Mouse (Mus musculus) kidney, postnatal 0 days (tissue): ENCODE data around the gene Pde3a. TPM values are rescaled to one million over a fixed set of nuclear protein-coding genes. Genes with fewer than 3 reads are reported as not detected.

Experiments
- ATAC-seq: fragments of 200-750 bp; cut with Nextera tagmentation; replicated peaks from 2 replicates; pipeline ENCODE4 v1.8.0; 2017; ENCODE audit warnings: low read depth, moderate number of reproducible peaks, moderate TSS enrichment, moderate library complexity; ENCODE audit not compliant: low FRiP score
- DNase-seq: peaks from one replicate; pipeline ENCODE4 v3.0.0-alpha.2; 2016; ENCODE audit warnings: low spot score
- H3K27ac ChIP-seq: fragments of 300-500 bp; sonication (generic); 2 replicates; pipeline ENCODE4 v1.5.1; 2014; ENCODE audit warnings: mild to moderate bottlenecking
- H3K27me3 ChIP-seq: fragments of 300-500 bp; sonication (generic); 2 replicates; pipeline ENCODE4 v1.6.1; 2014; ENCODE audit warnings: low read length, mixed read lengths; ENCODE audit not compliant: insufficient read depth
- H3K36me3 ChIP-seq: fragments of 300-500 bp; sonication (generic); 2 replicates; pipeline ENCODE4 v1.6.1; 2014; ENCODE audit warnings: low read length, mixed read lengths; ENCODE audit not compliant: insufficient read depth
- H3K4me1 ChIP-seq: fragments of 300-500 bp; sonication (generic); replicated peaks from 2 replicates; pipeline ENCODE4 v1.6.1; 2014; ENCODE audit warnings: antibody characterized with exemption, low read length, mixed read lengths; ENCODE audit not compliant: insufficient read depth
- H3K4me2 ChIP-seq: fragments of 300-500 bp; sonication (generic); 2 replicates; pipeline ENCODE4 v1.6.1; 2014; ENCODE audit warnings: mild to moderate bottlenecking, low read length, moderate library complexity, mixed read lengths
- H3K4me3 ChIP-seq: fragments of 300-500 bp; sonication (generic); replicated peaks from 2 replicates; pipeline ENCODE4 v1.5.1; 2014; ENCODE audit warnings: low read depth, low read length
- H3K9ac ChIP-seq: fragments of 300-500 bp; sonication (generic); 2 replicates; pipeline ENCODE4 v1.6.1; 2014; ENCODE audit warnings: low read depth, low read length
- H3K9me3 ChIP-seq: fragments of 300-500 bp; sonication (generic); replicated peaks from 2 replicates; pipeline ENCODE4 v1.6.1; 2016; ENCODE audit warnings: low read length, inconsistent platforms, mixed read lengths
- CTCF ChIP-seq: IDR thresholded peaks from 2 replicates; pipeline ENCODE4 v1.5.1; 2016; ENCODE audit warnings: antibody characterized with exemption, low read depth, mild to moderate bottlenecking, moderate library complexity
- WGBS: fragments of 180-500 bp; shearing (Covaris S2); extraction: QIAGEN DNeasy Blood & Tissue Kit; methylation state at CpG from one replicate; pipeline ENCODE4 v1.1.7; 2014; 5-methylcytosine and 5-hydroxymethylcytosine counted together
- polyA plus RNA-seq: library from polyadenylated mRNA; unstranded; fragments of >200 nt; fragmentation: Nextera tagmentation; extraction: Ambion mirVana; gene quantifications from 2 replicates; pipeline ENCODE4 v1.2.1, GENCODE M21; 2015

Pde3a gene
- polyA plus RNA-seq, 1 experiment from 2014 or later = 9.9 TPM

DNA sequence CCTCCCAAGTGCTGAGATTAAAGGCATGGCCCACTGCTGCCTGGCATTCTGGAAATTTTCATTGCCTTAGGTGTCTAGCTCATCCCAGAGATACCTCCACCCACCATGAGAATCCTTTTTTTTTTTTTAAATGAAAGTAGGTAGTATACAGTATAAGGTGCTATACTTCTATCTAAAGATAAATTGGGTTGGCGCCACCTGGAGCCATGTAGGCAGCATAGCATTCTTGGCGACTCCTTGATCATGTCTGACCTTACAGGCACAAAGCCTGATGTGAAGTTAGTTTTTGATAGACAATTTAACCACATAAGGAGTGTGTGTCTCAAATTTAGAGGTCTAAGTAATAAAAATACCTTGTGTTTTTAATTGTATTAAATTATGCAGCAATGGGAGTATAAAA lies 123.6 kb downstream of the Pde3a start:
- WGBS = 66% methylated on average over 2 of the region's 2 CpGs
- Histone ChIP-seq H3K9me3 (no peaks in the 10 kb centered on the region), H3K4me2 (no peak overlapping the region), H3K4me3 (no peak overlapping the region), H3K9ac (no peak overlapping the region), H3K36me3 (no peaks in the 10 kb centered on the region), H3K4me1 (no peaks in the 10 kb centered on the region), H3K27me3 (no peaks in the 10 kb centered on the region), H3K27ac (no peak overlapping the region)
- no peak for DNase-seq
- no peak for ATAC-seq
- TF ChIP-seq CTCF = peak; percentile 48; the same call in 1 of the 2 replicates

DNA sequence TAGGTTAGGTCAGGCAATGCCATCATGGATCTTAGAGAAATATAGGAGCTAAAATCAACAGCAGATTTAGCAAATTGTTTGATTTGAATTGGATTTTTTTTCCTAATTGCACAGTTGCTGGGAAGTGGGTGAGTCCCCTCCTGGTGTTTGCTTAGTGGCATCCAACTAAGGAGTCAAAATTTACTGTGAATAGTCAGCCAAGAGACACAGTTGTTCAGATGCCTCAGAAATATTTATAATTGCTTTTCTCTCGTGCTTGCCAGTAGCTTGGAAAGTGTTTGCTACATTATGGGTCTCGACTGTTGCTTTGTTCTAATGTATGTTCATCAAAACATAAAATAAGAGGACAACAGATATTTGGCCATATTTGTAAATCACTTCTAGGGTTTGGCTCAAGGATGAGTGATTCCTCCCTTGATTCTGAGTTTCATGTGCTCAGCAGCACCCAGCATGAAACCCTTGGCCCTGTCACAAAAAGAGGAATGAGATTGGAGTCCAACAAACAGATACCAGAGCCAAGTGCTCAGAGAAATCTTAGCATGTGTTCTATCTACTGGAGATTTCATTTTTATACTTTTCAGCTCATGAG lies 125.5 kb downstream of the Pde3a start:
- DNase-seq (peak; percentile 27), ATAC-seq (no peak)
- H3K27me3 ChIP-seq = no peaks in the 10 kb centered on the region
- H3K36me3 ChIP-seq = no peaks in the 10 kb centered on the region
- no peaks in the 10 kb centered on the region for H3K4me1 ChIP-seq
- WGBS = 46% methylated on average over 2 of the region's 2 CpGs
- no peaks in the 10 kb centered on the region for H3K9me3 ChIP-seq
- H3K9ac ChIP-seq = no peak overlapping the region
- no peak overlapping the region for H3K4me2 ChIP-seq
- H3K4me3 ChIP-seq = no peak overlapping the region
- no peak for TF ChIP-seq CTCF
- no peak overlapping the region for H3K27ac ChIP-seq

DNA sequence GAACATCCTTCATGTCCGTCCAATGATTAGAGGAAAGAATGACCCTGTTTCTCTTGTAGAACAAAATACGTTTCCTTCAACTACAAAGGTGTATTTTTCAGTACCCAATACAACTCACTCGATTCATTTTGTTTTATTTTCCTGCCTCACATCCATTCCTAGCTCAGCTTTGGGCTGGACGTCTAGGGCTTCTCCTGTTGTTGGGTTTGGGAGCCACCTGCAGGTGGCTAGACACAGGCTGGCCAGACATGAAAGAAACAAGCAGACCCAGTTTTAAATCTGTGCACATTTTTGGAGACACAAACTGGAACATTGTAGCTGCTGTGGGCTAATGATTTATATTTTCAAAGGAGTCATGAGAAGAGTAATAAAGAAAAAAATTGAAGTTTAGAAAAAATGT lies 126.1 kb downstream of the Pde3a start:
- WGBS = 64% methylated on average over 4 of the region's 4 CpGs
- Histone ChIP-seq H3K9ac (no peak overlapping the region), H3K27me3 (no peaks in the 10 kb centered on the region), H3K27ac (no peak overlapping the region), H3K36me3 (no peaks in the 10 kb centered on the region), H3K4me1 (no peaks in the 10 kb centered on the region), H3K9me3 (no peaks in the 10 kb centered on the region), H3K4me3 (no peak overlapping the region), H3K4me2 (no peak overlapping the region)
- no peak for DNase-seq
- no peak for ATAC-seq
- peak; percentile 47; the same call in 1 of the 2 replicates for TF ChIP-seq CTCF

DNA sequence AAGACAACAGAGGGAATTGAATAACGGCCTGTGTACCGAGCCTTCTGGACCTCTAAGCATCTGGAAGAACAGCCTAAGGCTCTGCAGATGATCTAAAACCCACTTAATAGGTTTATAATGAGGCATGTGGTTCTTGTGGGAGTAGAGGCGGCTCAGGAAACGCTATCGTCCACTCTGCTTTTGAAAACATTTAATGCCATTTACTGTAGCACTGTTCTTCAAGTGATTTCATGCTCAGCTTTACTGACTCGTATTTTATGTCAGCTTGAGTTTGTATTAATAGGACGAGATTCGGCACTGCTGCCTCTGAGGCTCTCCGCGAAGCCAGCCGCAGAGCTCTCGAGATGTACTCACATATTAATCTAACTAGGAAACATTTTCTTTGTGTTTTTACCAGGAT lies 131.9 kb downstream of the Pde3a start:
- no peak overlapping the region for H3K9ac ChIP-seq
- no peaks in the 10 kb centered on the region for H3K9me3 ChIP-seq
- H3K4me3 ChIP-seq = no peak overlapping the region
- 14% methylated on average over 12 of the region's 12 CpGs for WGBS
- peak; percentile 74 for DNase-seq
- H3K4me1 ChIP-seq = peaks cover 8% of the 10 kb centered on the region; the same call in 1 of the 2 replicates
- no peak for TF ChIP-seq CTCF
- H3K36me3 ChIP-seq = no peaks in the 10 kb centered on the region
- H3K27ac ChIP-seq = peak overlapping the region; percentile 38
- no peak for ATAC-seq
- peak overlapping the region; percentile 36 for H3K4me2 ChIP-seq
- H3K27me3 ChIP-seq = no peaks in the 10 kb centered on the region

DNA sequence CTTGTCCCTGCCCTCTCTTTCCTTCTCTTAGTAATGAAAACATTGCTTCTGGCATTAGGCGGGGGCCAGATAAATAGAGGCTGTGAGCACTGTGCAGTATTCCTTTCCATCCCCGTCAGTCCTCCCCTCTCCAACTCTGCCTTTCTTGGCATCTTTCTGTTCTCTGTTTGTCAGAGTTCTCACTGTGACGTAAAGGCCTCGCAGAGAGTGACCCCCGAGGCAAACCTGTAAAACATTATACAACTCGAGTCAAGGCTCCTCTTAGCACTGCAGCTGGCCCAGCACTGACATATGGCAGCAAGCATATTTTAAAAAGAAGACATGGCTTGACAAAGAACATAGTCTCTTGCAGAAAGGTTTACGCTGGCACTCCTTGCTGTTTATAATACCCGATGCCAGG lies 132.4 kb downstream of the Pde3a start:
- Histone ChIP-seq H3K4me2 (peak overlapping the region; percentile 36), H3K4me3 (no peak overlapping the region), H3K4me1 (peaks cover 8% of the 10 kb centered on the region; the same call in 1 of the 2 replicates), H3K9me3 (no peaks in the 10 kb centered on the region), H3K36me3 (no peaks in the 10 kb centered on the region), H3K27me3 (no peaks in the 10 kb centered on the region), H3K27ac (peak overlapping the region; percentile 20), H3K9ac (no peak overlapping the region)
- no peak for TF ChIP-seq CTCF
- DNase-seq = peak; percentile 77
- 11% methylated on average over 8 of the region's 8 CpGs for WGBS
- peak; percentile 49; the same call in 1 of the 2 replicates for ATAC-seq

DNA sequence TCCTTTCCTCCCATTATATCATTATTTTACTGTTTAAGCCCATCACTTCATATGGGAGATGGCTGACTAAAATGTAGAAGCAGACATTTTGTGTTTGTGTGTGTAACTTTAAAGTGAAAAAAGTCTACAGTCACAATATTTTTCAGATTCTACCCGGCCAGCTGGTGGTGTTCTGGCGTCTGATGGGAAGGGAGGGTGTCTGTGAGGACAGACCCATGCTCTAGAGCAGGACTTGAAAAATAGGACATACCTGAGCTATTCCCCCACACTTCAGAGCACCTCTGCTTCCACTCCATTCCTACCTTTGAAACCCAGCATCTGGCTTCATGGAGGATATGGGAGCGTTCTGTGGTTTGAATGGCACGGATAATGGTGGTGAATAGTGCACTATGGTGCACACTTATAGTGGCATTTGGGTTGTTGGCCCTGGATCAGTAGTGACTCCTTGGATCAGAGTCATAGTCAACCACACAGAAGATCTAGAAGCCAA lies 132.9 kb downstream of the Pde3a start:
- WGBS = 69% methylated on average over 4 of the region's 4 CpGs
- no peak for ATAC-seq
- peak overlapping the region; percentile 36; the same call in 1 of the 2 replicates for H3K4me2 ChIP-seq

DNA sequence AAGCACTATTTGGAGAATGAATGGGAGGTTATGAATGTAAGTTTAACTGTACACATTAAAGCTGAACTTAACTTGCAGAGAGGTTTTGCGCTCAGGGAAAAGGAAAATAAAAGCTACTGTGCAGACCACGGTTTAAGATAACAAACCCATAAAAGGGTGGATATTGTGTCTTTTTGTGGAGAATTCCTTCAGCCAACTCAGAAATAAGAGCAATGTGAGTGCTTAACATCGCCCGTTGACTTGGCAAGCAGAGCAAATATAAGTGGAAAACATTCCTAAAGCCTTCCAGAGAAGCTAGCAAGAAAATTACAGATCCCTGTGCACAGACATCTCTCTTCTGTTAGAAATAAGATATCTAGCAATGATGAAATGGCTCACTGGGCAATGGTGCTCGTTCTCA lies 139.0 kb downstream of the Pde3a start:
- no peaks in the 10 kb centered on the region for H3K4me1 ChIP-seq
- TF ChIP-seq CTCF = no peak
- DNase-seq (peak; percentile 65), ATAC-seq (no peak)
- no peak overlapping the region for H3K27ac ChIP-seq
- WGBS = 29% methylated on average over 5 of the region's 5 CpGs
- no peaks in the 10 kb centered on the region for H3K27me3 ChIP-seq
- no peak overlapping the region for H3K4me2 ChIP-seq
- H3K9me3 ChIP-seq = no peaks in the 10 kb centered on the region
- no peaks in the 10 kb centered on the region for H3K36me3 ChIP-seq
- no peak overlapping the region for H3K4me3 ChIP-seq
- H3K9ac ChIP-seq = no peak overlapping the region

More for the DNA sequence above, 132.9 kb downstream of the Pde3a start:
- Histone ChIP-seq H3K9ac (no peak overlapping the region), H3K4me1 (peaks cover 8% of the 10 kb centered on the region; the same call in 1 of the 2 replicates), H3K36me3 (no peaks in the 10 kb centered on the region), H3K27me3 (no peaks in the 10 kb centered on the region), H3K9me3 (no peaks in the 10 kb centered on the region), H3K4me3 (no peak overlapping the region), H3K27ac (peak overlapping the region; percentile 20)
- DNase-seq = no peak
- TF ChIP-seq CTCF = no peak
